Mouse (Mus musculus) gastrocnemius, adult 2 months (tissue): ENCODE measurements around the gene Rap2c. TPM values are rescaled to one million over a fixed set of nuclear protein-coding genes. Genes with fewer than 3 reads are reported as not detected.

Source experiments
- DNase-seq: peaks from one replicate; pipeline ENCODE4 v3.0.0; 2022
- H3K27ac ChIP-seq: fragments of 200-600 bp; 2 replicates; pipeline ENCODE4 v1.8.1; 2022; ENCODE audit warnings: mild to moderate bottlenecking
- H3K4me3 ChIP-seq: fragments of 200-600 bp; 2 replicates; pipeline ENCODE4 v1.8.1; 2022; ENCODE audit warnings: mild to moderate bottlenecking, moderate library complexity
- CTCF ChIP-seq: fragments of 200-600 bp; IDR thresholded peaks from 2 replicates; pipeline ENCODE4 v1.8.1; 2022; ENCODE audit warnings: antibody characterized with exemption, mild to moderate bottlenecking, moderate library complexity
- intact Hi-C: fragments of 180-260 bp; cut with DNase I; formaldehyde crosslinking; loops from one replicate; pipeline ENCODE4 v1.15.1; 2025
- total RNA-seq, 2 experiments: library from RNA; stranded (reverse); gene quantifications; 2 replicates each; pipeline ENCODE4 v1.2.3; 2021

Rap2c gene
- total RNA-seq, 2 experiments from 2014 or later = 21.8 to 23.3 TPM

DNA sequence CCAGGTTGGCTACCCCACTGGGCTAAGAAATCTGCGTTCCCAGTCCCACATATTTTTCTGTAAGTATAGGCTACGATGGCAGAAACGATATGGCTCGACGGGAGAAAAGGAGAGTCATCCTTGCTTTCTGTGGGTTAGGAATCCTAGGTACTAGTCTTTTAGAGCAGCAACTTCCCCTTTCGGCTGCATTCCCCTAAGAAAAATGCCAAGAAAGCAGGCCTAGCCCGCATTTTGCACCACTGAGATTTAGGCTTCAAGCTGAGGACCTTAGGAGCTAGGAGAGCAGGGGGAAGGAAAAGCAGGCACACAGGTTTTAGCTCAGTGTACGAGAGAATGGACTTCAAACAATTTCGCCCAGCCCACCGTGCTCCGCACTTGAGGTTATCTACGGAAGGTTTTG is 892 bp downstream of the Rap2c start:
- intact Hi-C loops = no loop called here
- no peak for TF ChIP-seq CTCF

DNA sequence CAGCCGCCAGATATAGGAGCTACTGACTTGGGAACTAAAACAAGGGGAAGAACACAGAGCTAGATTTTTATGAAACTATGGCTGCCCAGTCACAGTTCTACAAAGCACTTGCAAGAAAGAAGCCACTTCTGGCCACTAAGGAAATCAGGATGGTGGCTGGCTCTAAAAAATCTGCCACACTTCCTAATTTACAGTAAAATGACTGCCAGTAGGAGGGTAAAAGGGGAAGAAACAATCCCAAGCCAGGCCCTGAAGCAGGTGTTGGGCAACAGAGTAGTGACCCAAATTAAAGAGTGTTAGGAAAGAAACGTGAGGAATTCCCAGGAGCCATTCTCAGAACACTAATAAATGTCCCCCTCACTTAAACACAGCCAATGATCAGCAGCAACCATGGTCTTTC is 5.5 kb downstream of the Rap2c start:
- DNase-seq = no peak
- no peak for TF ChIP-seq CTCF
- intact Hi-C loops = no loop called here
- no peak overlapping the region for H3K4me3 ChIP-seq
- no peak overlapping the region for H3K27ac ChIP-seq

More for the DNA sequence above, 892 bp downstream of the Rap2c start:
- DNase-seq = no peak
- peak overlapping the region; percentile 95 for H3K27ac ChIP-seq
- peak overlapping the region; percentile 83 for H3K4me3 ChIP-seq

- no peak for DNase-seq
- Histone ChIP-seq H3K27ac (no peak overlapping the region), H3K4me3 (no peak overlapping the region)
- intact Hi-C loops = no loop called here
- TF ChIP-seq CTCF = no peak
These were observed 7.5 kb downstream of the Rap2c start for GRCm38 (mm10) chrX:51010323-51010722.

DNA sequence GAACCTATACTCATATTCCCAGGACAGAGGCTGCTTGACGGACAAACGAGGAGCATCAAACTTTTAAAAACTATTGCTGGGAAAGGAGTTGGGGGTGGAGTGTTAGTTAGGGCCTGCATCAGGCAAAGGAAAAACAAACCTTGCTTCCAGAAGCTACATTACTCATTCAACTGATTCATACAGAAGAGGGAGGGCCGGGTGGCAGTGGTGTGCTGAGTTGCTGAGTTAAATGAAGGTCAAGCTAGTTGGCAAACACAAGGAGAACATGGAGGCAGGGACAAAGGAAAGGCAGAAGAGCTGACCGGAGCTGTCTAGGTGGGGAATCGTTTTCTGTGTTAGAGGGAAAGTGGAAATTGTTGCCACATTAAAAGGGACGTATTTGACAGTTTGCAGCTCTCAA is 17.0 kb downstream of the Rap2c start:
- no peak for DNase-seq
- TF ChIP-seq CTCF = no peak
- no peak overlapping the region for H3K4me3 ChIP-seq
- H3K27ac ChIP-seq = no peak overlapping the region
- intact Hi-C loops = no loop called here

DNA sequence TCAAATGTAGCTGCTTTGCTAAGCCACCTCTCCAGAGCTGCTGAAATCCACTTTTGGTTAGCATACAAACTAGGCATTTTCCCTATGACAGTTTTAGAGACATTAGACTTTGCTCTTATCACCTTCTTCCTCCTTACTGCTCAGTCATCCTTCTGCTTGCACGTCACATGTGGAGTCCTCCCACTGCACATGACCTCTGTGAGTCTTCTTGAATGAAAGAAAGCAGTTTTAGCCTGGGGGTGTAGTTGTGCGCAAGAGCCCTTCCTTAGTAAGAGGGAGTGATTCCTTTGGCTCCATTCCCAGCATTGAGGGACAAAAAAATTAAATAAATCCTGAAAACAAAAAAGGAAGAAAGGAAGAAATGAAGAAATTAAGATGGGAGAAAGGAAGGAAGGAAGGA is 22.5 kb downstream of the Rap2c start:
- no peak overlapping the region for H3K27ac ChIP-seq
- intact Hi-C loops = no loop called here
- H3K4me3 ChIP-seq = no peak overlapping the region
- TF ChIP-seq CTCF = no peak
- no peak for DNase-seq

DNA sequence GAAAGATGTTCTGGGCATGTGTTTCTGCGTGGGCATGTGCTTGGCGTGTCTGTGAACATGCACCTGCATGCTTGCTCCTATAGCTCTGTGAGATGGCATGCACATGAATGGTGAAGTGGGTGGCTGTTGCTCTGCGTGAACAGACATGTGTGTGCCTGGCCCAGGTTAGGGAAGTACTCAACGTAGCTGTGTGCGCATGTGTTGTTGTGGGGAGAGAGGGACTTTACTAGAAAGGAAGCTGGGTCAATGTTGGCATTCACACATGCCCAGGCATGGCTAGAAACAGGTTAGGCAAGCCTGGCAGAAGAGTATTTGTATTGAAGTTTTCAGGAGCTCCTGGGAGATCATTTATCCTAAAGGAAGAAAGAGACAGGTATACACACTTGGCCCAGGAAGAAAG is 26.5 kb downstream of the Rap2c start:
- no peak for TF ChIP-seq CTCF
- no peak for DNase-seq
- Histone ChIP-seq H3K27ac (no peak overlapping the region), H3K4me3 (no peak overlapping the region)
- intact Hi-C loops = no loop called here

DNA sequence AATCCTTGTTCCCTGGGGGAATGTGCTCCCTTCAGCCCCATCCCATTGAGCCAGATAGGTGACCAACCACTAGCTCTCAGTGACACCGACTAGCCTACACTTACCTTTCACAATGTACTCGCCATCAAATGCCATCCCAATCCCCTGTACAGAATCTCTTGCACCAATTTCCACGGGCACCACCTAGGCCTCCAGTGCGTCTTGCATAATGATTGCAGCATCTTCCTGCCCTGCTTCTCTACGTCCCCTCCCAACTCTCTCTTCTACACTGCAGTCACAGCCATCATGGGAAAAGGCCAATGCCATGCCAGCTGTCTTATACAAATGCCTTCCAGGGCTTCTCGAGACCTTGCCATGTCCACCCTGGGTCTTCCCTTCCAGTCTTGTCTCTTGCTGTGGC is 27.9 kb downstream of the Rap2c start:
- Histone ChIP-seq H3K4me3 (no peak overlapping the region), H3K27ac (no peak overlapping the region)
- intact Hi-C loops = no loop called here
- DNase-seq = no peak
- no peak for TF ChIP-seq CTCF

DNA sequence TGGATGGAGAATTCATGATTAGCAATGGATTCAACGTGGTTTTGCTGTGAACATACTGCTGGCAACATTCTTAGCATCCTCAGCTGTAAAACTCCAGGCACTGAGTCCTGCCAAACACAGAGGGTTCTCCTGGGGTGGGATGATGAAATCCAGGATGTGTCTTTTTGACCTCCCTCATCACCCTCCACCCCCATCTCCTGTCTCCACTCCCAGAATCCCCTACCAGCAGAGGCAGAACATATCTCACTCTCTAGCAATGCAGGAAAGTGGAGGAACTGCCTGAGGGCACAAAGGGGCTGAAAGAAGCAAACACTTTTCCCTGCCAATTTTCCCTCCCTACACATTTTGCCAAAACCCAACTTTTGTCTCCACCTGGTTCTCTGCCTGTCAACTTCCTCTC is 29.2 kb downstream of the Rap2c start:
- Histone ChIP-seq H3K27ac (no peak overlapping the region), H3K4me3 (no peak overlapping the region)
- DNase-seq = no peak
- intact Hi-C loops = no loop called here
- no peak for TF ChIP-seq CTCF

- no peak for DNase-seq
- H3K4me3 ChIP-seq = no peak overlapping the region
- TF ChIP-seq CTCF = no peak
- H3K27ac ChIP-seq = no peak overlapping the region
- intact Hi-C loops = no loop called here
These were observed 39.4 kb downstream of the Rap2c start for GRCm38 (mm10) chrX:50978428-50978827.

- Histone ChIP-seq H3K27ac (no peak overlapping the region), H3K4me3 (no peak overlapping the region)
- no peak for DNase-seq
- no peak for TF ChIP-seq CTCF
- intact Hi-C loops = no loop called here
These were observed 45.7 kb downstream of the Rap2c start for GRCm38 (mm10) chrX:50972145-50972544.

DNA sequence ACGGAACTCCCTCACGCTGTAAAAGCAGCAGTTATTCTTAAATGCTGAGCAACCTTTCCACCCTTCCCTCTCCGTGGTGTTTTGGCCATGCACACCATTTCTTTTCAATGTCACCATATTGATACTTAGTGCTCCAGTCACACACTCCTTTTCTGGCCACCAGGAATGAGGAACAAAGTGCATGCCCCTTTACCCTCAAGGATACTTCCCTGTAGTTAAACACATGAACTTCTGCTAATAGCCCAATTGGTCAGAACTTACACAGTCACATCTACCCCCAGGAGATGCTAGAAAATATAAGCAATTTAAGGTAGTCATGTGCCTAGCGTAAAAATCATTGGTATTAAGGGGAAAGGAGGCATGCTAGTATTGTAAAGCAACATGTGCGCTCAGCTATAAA is 47.9 kb downstream of the Rap2c start:
- no peak for TF ChIP-seq CTCF
- no peak overlapping the region for H3K4me3 ChIP-seq
- H3K27ac ChIP-seq = no peak overlapping the region
- DNase-seq = no peak
- intact Hi-C loops = no loop called here

DNA sequence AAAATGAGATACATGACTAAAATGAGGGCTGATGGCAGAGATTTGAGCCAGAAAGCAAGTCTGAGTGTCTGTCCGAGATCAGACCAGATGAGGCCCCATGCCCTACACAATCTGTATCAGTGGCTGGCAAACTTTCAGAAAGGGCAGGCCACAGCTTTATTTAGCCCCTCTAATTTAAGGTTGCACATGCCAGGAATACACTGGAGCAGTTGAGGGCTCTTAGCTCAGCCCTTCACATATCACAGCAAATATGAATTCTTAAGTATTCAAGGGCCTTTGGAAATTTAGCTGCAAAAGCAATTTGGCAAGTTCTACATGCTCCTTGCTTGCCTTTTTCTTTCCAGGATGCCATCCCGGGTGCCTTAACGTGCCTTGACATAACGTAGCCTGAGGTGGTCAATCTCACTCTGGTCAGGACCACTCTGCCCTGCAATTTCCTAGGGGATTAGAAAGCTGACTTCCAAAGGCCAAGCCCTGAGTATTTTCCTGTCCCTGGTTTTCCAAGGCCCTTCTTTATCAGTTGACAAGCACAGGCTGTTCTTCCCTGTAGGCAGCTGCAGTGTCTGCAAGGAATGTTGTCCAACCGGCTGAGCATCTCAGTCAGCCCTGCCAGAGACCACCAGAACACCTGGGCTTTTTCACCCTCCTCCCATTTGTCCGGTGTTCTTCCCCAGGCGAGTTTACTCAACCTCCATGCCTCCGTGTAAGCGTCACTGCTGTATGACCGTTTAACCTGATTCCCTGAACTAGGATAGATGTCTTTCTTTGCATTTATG is 49.5 kb downstream of the Rap2c start:
- TF ChIP-seq CTCF = no peak
- DNase-seq = no peak
- H3K4me3 ChIP-seq = no peak overlapping the region
- H3K27ac ChIP-seq = no peak overlapping the region
- intact Hi-C loops = no loop called here

- intact Hi-C loops = no loop called here
- no peak for DNase-seq
- H3K27ac ChIP-seq = no peak overlapping the region
- no peak for TF ChIP-seq CTCF
- no peak overlapping the region for H3K4me3 ChIP-seq
These were observed 52.7 kb downstream of the Rap2c start for GRCm38 (mm10) chrX:50965157-50965556.

DNA sequence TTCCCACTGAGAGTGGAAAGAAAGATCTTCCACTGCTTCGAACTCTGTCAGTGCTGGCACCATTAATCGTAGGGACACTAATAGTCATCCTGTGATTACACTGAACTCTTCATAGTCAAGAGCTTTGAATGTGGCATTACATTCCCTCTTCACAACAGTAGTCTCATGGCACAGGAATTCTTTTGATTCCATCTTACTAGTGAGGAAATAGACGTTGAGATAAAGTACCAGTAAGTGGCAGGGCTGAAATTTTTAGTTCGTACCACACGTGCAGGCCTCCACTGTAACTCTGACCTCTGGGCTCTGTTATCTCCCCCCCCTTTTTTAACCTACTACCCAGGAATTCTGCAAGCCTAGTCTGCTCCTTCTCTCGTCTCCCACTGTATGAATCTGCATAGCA is 54.9 kb downstream of the Rap2c start:
- Histone ChIP-seq H3K4me3 (no peak overlapping the region), H3K27ac (no peak overlapping the region)
- intact Hi-C loops = no loop called here
- TF ChIP-seq CTCF = no peak
- DNase-seq = no peak

Other genes starting within 250 kb of the Rap2c start
- gene Stk26, start 177.0 kb downstream of the Rap2c start, total RNA-seq = 1 to 10 TPM; 1.9 TPM
- gene Frmd7, start 75.3 kb downstream of the Rap2c start, total RNA-seq = under 1 TPM; 0.33 to 0.59 TPM
- under 1 TPM; 0.13 to 0.25 TPM for gene Mbnl3, start 188.5 kb upstream of the Rap2c start, total RNA-seq